In genomic region chr11:94405348-94405747, GRCm38 (mm10) we compare ENCODE assay signal across 14 mouse cellular contexts. TPM values are rescaled to one million over a fixed set of nuclear protein-coding genes. Genes with fewer than 3 reads are reported as not detected.
DNase-seq lines count a peak whose midpoint lies in the region; ATAC-seq and TF ChIP-seq lines count a peak whose summit lies in the region.
"Had no signal": no experiment of that assay in that cellular context is flagged by ENCODE, and none has a peak within 500 bp of the region (broad histone marks: within the 10 kb centered on the region; RNA-seq: fewer than 3 reads in every experiment).

No protein-coding gene starts in this region.

- in situ Hi-C loops in CH12.LX (cut with MboI; ENCODE audit: low pct_ligation_motif_present, low pct_unique_long_range_greater_than_20kb, low sequenced_read_pairs) = no loop called here

- no peaks in the 10 kb centered on the region for H3K79me2 ChIP-seq in CH12.LX (replicated peaks; ENCODE audit: control insufficient read depth, extremely low read depth, insufficient read depth, poor library complexity, severe bottlenecking)

- no peaks in the 10 kb centered on the region for H3K9me3 ChIP-seq in CH12.LX (replicated peaks; ENCODE audit: low read length)
- H3K9me3 ChIP-seq in limb, embryonic 14.5 days (ENCODE audit: control insufficient read depth, low read length) = no peaks in the 10 kb centered on the region
- no peaks in the 10 kb centered on the region for H3K9me3 ChIP-seq in forebrain, embryonic 13.5 days (replicated peaks)
- H3K9me3 ChIP-seq: forebrain, embryonic 12.5 days; hindbrain, embryonic 13.5 days; kidney, embryonic 15.5 days had no signal

- peaks cover 0 to 2% of the 10 kb centered on the region in 2 experiments for H3K36me3 ChIP-seq in CH12.LX (replicated peaks in 1 of 2; ENCODE audit: control insufficient read depth in 1 of 2, insufficient read depth in 1 of 2, low read length in 1 of 2)
- peaks cover 20% of the 10 kb centered on the region for H3K36me3 ChIP-seq in limb, embryonic 14.5 days (ENCODE audit: control insufficient read depth, insufficient read depth, low read length)
- 0 out of 2 replicates have a peak, but pooled peaks cover 11% of the 10 kb centered on the region for H3K36me3 ChIP-seq in forebrain, embryonic 13.5 days (ENCODE audit: poor library complexity, severe bottlenecking)
- H3K36me3 ChIP-seq: forebrain, embryonic 12.5 days had no signal

- H3K9ac ChIP-seq in CH12.LX (ENCODE audit: insufficient read depth, low read depth) = no peak overlapping the region
- no peak overlapping the region for H3K9ac ChIP-seq in limb, embryonic 14.5 days (ENCODE audit: low read depth, low read length, severe bottlenecking)
- H3K9ac ChIP-seq in forebrain, embryonic 13.5 days = no peak overlapping the region
- H3K9ac ChIP-seq: forebrain, embryonic 12.5 days; hindbrain, embryonic 13.5 days; kidney, embryonic 15.5 days; liver, postnatal 0 days had no signal

- dilution Hi-C loops in CH12.LX (cut with MboI; ENCODE audit: extremely low pct_ligation_motif_present, extremely low pct_unique_long_range_greater_than_20kb, low sequenced_read_pairs) = no loop called here

- 0 out of 2 replicates have a peak overlapping the region, but pooled peaks have one; percentile 5 for H3K4me2 ChIP-seq in CH12.LX (ENCODE audit: insufficient read depth, low read depth, poor library complexity, severe bottlenecking)
- no peak overlapping the region for H3K4me2 ChIP-seq in limb, embryonic 14.5 days (replicated peaks; ENCODE audit: low read depth, low read length, severe bottlenecking)
- no peak overlapping the region for H3K4me2 ChIP-seq in forebrain, embryonic 13.5 days
- H3K4me2 ChIP-seq: forebrain, embryonic 12.5 days; heart, embryonic 11.5 days; hindbrain, embryonic 13.5 days; liver, embryonic 11.5 days had no signal

- H3K4me1 ChIP-seq in CH12.LX (ENCODE audit: control insufficient read depth in 1 of 2, insufficient read depth in 2 of 2) = peaks cover 22 to 73% of the 10 kb centered on the region in 2 experiments
- H3K4me1 ChIP-seq in limb, embryonic 14.5 days (ENCODE audit: control insufficient read depth, insufficient read depth, low read length) = peaks cover 23% of the 10 kb centered on the region
- peaks cover 54% of the 10 kb centered on the region for H3K4me1 ChIP-seq in forebrain, embryonic 13.5 days

- no peak overlapping the region for H3K27ac ChIP-seq in CH12.LX (ENCODE audit: insufficient read depth, low read depth)
- 0 out of 2 replicates have a peak overlapping the region, but pooled peaks have one; percentile 8 for H3K27ac ChIP-seq in limb, embryonic 14.5 days (replicated peaks; ENCODE audit: low read depth, low read length)
- H3K27ac ChIP-seq in forebrain, embryonic 13.5 days = no peak overlapping the region
- H3K27ac ChIP-seq: forebrain, embryonic 12.5 days had no signal

- TF ChIP-seq POLR2A in CH12.LX (IDR thresholded peaks at IDR 0.05; ENCODE audit: low read depth, low read length) = no peak
- TF ChIP-seq POLR2A in limb, embryonic 14.5 days (IDR thresholded peaks at IDR 0.05; ENCODE audit: borderline replicate concordance, extremely low read depth, insufficient read depth, insufficient read length) = no peak

- H3K27me3 ChIP-seq in CH12.LX (replicated peaks) = no peaks in the 10 kb centered on the region
- H3K27me3 ChIP-seq in limb, embryonic 14.5 days (ENCODE audit: control insufficient read depth, insufficient read depth, low read length) = no peaks in the 10 kb centered on the region
- H3K27me3 ChIP-seq in forebrain, embryonic 13.5 days = no peaks in the 10 kb centered on the region
- H3K27me3 ChIP-seq: hindbrain, embryonic 13.5 days had no signal

- intact Hi-C loops in left cerebral cortex, postnatal 4 days (cut with DNase I) = no loop called here

- peak; percentile 48 for ATAC-seq in frontal cortex, adult (ENCODE audit: low TSS enrichment)
- ATAC-seq in limb, embryonic 14.5 days (ENCODE audit: low FRiP score, low read depth) = no peak
- no peak for ATAC-seq in forebrain, embryonic 13.5 days

- TF ChIP-seq RAD21 in CH12.LX (IDR thresholded peaks at IDR 0.05; ENCODE audit: low read depth, low read length) = no peak; the same call in 1 of the 2 replicates

- peak; percentile 91 for TF ChIP-seq EP300 in CH12.LX (IDR thresholded peaks at IDR 0.05; ENCODE audit: low read length)

- no peak for DNase-seq in frontal cortex, postnatal 25 days (ENCODE audit: low spot score in 2 of 2)
- peak; percentile 61 to 62 for DNase-seq in left cerebral cortex, adult 18-20 months (ENCODE audit: low spot score in 2 of 2)
- DNase-seq in left cerebral cortex, postnatal 4 days = no peak
- peak; percentile 75 for DNase-seq in CH12.LX (ENCODE audit: extremely low read depth)
- no peak for DNase-seq in limb, embryonic 14.5 days (ENCODE audit: low spot score)
- DNase-seq in layer of hippocampus, adult 8-10 months (ENCODE audit: low spot score in 2 of 2) = no peak

- 38% methylated on average over 6 of the region's 6 CpGs for WGBS in limb, embryonic 14.5 days
- 56% methylated on average over 6 of the region's 6 CpGs for WGBS in forebrain, embryonic 13.5 days

- no peak; a peak in 1 of 4 replicates for TF ChIP-seq CTCF in CH12.LX (conservative IDR thresholded peaks at IDR 0.05 in 1 of 2, IDR thresholded peaks at IDR 0.05 in 1 of 2; ENCODE audit: low read depth in 2 of 2, low read length in 2 of 2)

- peak overlapping the region in 1 of 3 experiments; percentile 2 for H3K4me3 ChIP-seq in CH12.LX (replicated peaks in 1 of 3; ENCODE audit: low read depth in 2 of 3, low read length in 2 of 3, poor library complexity in 1 of 3)
- H3K4me3 ChIP-seq in limb, embryonic 14.5 days (replicated peaks; ENCODE audit: low read length) = no peak overlapping the region
- H3K4me3 ChIP-seq in forebrain, embryonic 13.5 days = no peak overlapping the region
- H3K4me3 ChIP-seq: forebrain, embryonic 12.5 days; hindbrain, embryonic 13.5 days; kidney, embryonic 15.5 days had no signal

TF ChIP-seq in CH12.LX, 34 proteins besides CTCF, POLR2A, EP300 and RAD21 (continues in another document):
- TF ChIP-seq MEF2A (IDR thresholded peaks at IDR 0.05; ENCODE audit: borderline replicate concordance, low read depth, low read length) (peak; percentile 84), ZMIZ1 (IDR thresholded peaks at IDR 0.05; ENCODE audit: low read depth, low read length) (no peak), JUND (conservative IDR thresholded peaks at IDR 0.05; ENCODE audit: low read depth, low read length) (peak; percentile 64), SIN3A (IDR thresholded peaks at IDR 0.05; ENCODE audit: low read length) (peak; percentile 75), KAT2A (IDR thresholded peaks at IDR 0.05; ENCODE audit: insufficient replicate concordance, low read length) (no peak), JUN (IDR thresholded peaks at IDR 0.05; ENCODE audit: insufficient read depth, low read depth, low read length) (peak; percentile 55; the same call in 1 of the 2 replicates), CHD1 (IDR thresholded peaks at IDR 0.05; ENCODE audit: low read depth, low read length) (0 out of 2 replicates have a peak, but pooled peaks have one; percentile 78), IRF4 (IDR thresholded peaks at IDR 0.05; ENCODE audit: low read depth, low read length) (peak; percentile 92), MAZ (IDR thresholded peaks at IDR 0.05; ENCODE audit: low read depth, low read length) (peak; percentile 93), ETS1 (conservative IDR thresholded peaks at IDR 0.05; ENCODE audit: low read depth, low read length) (peak; percentile 77), ZC3H11A (IDR thresholded peaks at IDR 0.05; ENCODE audit: low read depth, low read length) (no peak), SMC3 (IDR thresholded peaks at IDR 0.05; ENCODE audit: low read depth, low read length) (peak; percentile 28), MAX (IDR thresholded peaks at IDR 0.05; ENCODE audit: low read length) (peak; percentile 61; the same call in 1 of the 2 replicates), HCFC1 (IDR thresholded peaks at IDR 0.05; ENCODE audit: low read depth, low read length) (no peak), MAFK (IDR thresholded peaks at IDR 0.05; ENCODE audit: insufficient replicate concordance, low read length) (peak; percentile 44; the same call in 1 of the 2 replicates), USF2 (conservative IDR thresholded peaks at IDR 0.05; ENCODE audit: low read depth, low read length) (no peak), RCOR1 (conservative IDR thresholded peaks at IDR 0.05; ENCODE audit: low read depth, low read length) (peak; percentile 83; the same call in 1 of the 2 replicates), ZNF384 (IDR thresholded peaks at IDR 0.05; ENCODE audit: low read depth, low read length) (peak; percentile 98), POLR2AphosphoS2 (IDR thresholded peaks at IDR 0.05; ENCODE audit: low read depth, low read length) (no peak), MXI1 (IDR thresholded peaks at IDR 0.05; ENCODE audit: low read depth, low read length) (peak; percentile 65; the same call in 1 of the 2 replicates), E2F4 (IDR thresholded peaks at IDR 0.05; ENCODE audit: insufficient replicate concordance, low read depth, low read length) (no peak), BHLHE40 (IDR thresholded peaks at IDR 0.05; ENCODE audit: low read depth, low read length) (peak; percentile 61; the same call in 1 of the 2 replicates), NELFE (IDR thresholded peaks at IDR 0.05; ENCODE audit: low read depth, low read length) (no peak), NRF1 (IDR thresholded peaks at IDR 0.05; ENCODE audit: low read depth, low read length) (0 out of 2 replicates have a peak, but pooled peaks have one; percentile 35), MYC (IDR thresholded peaks at IDR 0.05; ENCODE audit: low read depth, low read length) (peak; percentile 57; the same call in 1 of the 2 replicates), CHD2 (IDR thresholded peaks at IDR 0.05; ENCODE audit: low read length) (peak; percentile 72), ELF1 (IDR thresholded peaks at IDR 0.05; ENCODE audit: low read depth, low read length) (no peak), TBP (conservative IDR thresholded peaks at IDR 0.05; ENCODE audit: low read depth, low read length) (no peak), GABPA (IDR thresholded peaks at IDR 0.05; ENCODE audit: insufficient replicate concordance, low read depth, low read length) (no peak)

RNA-seq across cellular contexts. Expression of gene Abcc3, which starts 12.6 kb away (rescaled TPM):
- 1 to 10 TPM; 2.5 to 3.7 TPM for total RNA-seq in left cerebral cortex, adult 18-20 months (2021)
- total RNA-seq in left cerebral cortex, postnatal 4 days (2021) = 1 to 10 TPM in 1 of 2 experiments, under 1 TPM in 1; 0.70 to 1.4 TPM
- total RNA-seq in CH12.LX (2012; rRNA removed) (0.08 and 0.21 TPM in 2 replicates), CH12.LX (2014; rRNA removed) (0.15 and 0.40 TPM in 2 replicates)
- 0.46 and 0.66 TPM in 2 replicates for polyA plus RNA-seq in CH12.LX (2012; ENCODE audit: insufficient read length, low read depth)
- 1.0 and 1.6 TPM in 2 replicates for polyA plus RNA-seq in limb, embryonic 14.5 days (2012; rRNA removed)
- polyA plus RNA-seq in limb, embryonic 14.5 days (2014; fragmentation: Nextera tagmentation; extraction: Ambion mirVana) = 1.3 and 1.5 TPM in 2 replicates
- 0.31 and 0.54 TPM in 2 replicates for polyA plus RNA-seq in forebrain, embryonic 13.5 days (2015; fragmentation: Nextera tagmentation; extraction: Ambion mirVana)
- 1 to 10 TPM; 1.3 to 8.4 (median 3.9) TPM for total RNA-seq in layer of hippocampus, adult 8-10 months (2022)

Comparison
In these comparisons a context has a peak if more than half of its experiments do, and no peak if none do; other contexts are left out.
1. DNase-seq: peak in left cerebral cortex, adult 18-20 months (2 of 2) and CH12.LX (single experiment); none in frontal cortex, postnatal 25 days (0 of 2), left cerebral cortex, postnatal 4 days (single experiment), limb, embryonic 14.5 days (single experiment) and layer of hippocampus, adult 8-10 months (0 of 2).